Mouse (Mus musculus): ENCODE data around the gene Rbm20.
"Not testable (repeated sequence)": the region's sequence is repeated elsewhere in the genome, so short reads cannot be mapped to it uniquely, and the experiment has no call there.

Gene Rbm20

DNA sequence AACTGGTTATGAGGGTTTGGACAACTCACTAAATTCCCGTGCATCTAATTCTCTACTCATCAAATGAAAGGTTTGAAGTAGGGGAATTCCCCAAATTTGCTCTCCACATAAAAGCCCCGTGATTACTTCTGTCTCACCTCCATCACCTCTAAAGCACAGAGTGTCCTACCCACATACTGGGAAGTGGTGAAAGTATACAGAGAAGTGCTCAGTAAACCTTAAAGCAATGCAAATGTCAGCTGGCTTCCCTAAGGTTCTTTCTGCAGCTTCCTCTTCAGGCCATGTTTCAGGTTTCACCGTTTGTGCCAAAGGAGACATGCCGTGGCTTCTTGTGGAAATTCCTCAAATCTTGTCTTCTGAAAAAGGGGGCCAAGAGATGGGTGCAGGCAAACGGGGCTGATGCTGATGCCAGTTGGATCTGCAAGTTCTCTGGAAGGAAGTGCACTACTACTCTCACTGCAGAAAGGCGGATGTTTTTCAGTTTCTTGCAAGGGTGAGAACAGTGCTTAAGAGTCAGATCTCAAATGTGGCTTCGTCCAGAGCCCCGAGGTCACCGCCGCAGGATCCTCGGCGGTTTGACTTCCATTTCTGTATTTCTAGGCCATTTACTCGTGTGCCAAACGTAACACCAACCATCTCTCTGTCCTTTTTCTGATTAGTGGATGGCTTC, 223.0 kb downstream of the Rbm20 start:
- no peak for DNase-seq (ENCODE audit: low read depth, low spot score)

GRCm38 (mm10) chr19:53901931-53902738, 225.0 kb downstream of the Rbm20 start:
- no peak for DNase-seq (ENCODE audit: low read depth, low spot score)

DNA sequence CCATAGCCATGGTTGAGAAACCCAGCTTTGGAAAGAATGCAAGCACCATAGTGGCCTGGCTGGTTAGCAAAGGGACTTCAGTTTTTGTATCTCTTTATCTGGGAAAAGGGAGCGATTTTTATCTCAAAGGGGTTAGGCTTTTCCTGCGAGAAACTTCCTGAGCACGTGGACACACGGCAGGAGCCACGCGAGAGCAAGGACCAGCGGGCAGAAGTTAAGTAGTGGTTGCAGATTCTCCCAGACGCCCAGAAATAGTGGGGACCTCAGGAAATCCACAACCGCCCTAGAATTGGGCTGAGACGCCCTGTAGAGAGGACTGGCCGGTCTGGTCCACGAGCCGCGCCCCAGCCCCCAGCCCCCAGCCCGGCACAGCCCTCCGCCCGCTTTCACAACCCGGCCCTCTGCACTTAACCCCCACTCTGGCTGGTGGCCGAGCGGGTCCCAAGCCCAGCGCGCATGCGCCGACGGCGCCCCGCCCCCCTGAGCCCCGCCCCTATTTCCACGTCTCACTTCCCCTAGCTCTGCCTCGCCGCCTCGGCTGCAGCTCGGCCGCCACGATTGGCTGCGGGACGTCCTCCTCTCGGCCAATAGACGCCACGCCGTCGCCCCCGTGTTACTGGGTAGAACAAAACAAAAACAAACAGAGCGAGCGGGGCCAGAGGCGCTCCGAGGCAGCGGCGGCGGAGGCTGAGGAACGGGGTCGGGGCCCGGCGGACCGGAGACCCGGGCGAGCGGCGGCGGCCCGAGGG, 225.8 kb downstream of the Rbm20 start:
- DNase-seq (ENCODE audit: low read depth, low spot score): peak; percentile 96

DNA sequence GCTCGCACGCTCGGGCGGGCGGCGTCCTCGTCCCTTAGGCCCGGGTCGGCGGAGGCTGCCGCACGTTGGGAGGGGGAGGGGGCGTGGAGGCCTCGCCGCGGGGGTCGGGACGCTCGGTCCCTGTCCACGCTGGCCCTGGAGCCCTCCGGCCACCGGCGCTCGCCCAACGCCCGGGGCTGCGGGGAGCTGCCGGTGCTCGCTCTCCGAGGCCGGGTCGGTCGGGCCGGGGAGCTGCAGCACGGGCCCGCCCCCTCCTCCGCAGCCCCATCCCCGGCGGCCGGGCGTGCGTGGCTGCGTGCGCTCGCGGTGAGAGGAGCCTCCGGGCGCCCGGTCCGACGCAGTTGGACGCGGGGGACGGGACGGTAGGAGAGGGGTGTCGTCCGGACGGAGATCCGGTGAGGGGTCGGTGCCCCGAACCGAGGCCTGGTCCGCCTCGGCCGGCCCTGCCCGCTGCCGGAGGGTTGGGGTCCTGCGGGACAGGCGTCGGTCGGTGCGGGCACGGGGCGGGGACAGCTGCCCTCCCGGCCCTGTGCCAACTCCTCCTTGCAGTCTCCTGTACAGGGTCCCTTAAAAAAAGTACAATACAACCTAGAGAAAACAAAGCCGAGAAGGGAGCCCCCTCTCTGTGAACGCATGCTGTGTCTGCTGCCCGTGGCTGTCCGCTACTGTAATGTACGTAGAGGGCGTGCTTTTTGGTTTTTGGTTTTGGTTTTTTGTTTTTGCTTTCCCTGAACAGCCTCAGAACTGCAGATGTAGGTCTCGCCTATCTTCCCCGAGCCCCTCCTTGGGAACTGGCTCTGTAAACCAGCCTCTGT, 226.6 kb downstream of the Rbm20 start:
- peak; percentile 25 for DNase-seq (ENCODE audit: low read depth, low spot score)

DNA sequence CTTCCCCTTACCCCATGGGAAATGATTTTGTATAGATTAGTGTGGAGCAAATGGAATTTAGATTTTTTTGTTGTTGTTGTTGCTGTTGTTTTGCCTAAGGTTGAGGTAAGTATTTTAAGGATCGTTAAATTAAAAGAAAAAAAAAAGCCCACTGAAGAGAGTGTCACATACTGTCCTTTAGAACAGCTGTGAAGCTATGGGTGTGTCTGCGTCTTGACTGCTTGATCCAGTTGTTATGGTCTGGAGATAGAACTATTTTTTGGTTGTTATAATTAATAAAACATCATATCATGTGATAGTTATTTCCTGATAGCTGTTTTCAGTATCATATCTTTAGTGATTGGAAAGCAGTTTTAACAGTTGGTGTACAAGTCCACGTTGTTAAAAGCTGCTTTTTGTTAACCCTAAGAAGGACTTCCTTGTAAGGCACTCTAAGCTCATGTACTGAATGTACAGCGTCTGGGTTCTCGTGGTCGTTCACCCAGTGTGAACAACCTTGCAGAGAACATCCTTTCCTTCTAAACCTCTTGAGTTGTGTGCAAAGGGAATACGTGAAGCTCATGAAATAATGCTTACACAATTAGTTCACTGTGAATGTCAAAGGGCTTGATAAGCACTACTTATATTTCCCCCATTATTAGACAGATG, 227.9 kb downstream of the Rbm20 start:
- DNase-seq (ENCODE audit: low read depth, low spot score): no peak

- no peak for DNase-seq (ENCODE audit: low read depth, low spot score)
These were observed 229.1 kb downstream of the Rbm20 start for GRCm38 (mm10) chr19:53906033-53906702.

DNA sequence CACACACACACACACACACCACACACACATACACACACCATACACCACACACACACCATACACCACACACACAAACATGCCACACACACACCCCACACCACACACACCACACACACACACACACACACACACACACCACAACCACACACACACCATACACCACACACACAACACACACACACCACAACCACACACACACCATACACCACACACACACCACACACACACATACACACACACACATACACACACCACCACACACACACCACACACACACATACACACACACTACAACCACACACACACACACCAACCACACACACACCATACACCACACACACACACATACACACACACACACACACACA, 229.6 kb downstream of the Rbm20 start:
- not testable (repeated sequence) for DNase-seq (ENCODE audit: low read depth, low spot score)

DNA sequence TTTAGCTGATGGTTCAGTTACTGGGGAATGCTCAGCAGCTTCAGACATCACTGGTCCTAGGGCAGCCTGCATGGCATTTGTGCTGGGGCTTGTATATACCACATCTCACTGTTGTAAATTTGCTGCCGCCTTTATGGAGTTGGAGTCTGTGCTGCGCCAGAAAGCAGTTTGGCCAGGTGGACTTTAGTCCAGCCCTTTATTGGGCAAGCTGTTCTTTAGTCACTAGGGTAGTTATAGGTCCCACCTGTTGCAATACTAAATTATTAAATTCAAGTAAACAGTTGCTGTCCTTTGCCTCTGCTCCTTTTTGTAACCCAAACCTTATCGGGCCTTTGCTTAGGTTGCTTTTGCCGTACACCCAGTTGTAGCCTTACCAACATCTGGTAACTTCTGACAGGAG, 237.8 kb downstream of the Rbm20 start:
- DNase-seq (ENCODE audit: low read depth, low spot score): no peak
